In genomic region chr8:117959501-117959900, GRCm38 (mm10) we compare ENCODE assay signal across 16 mouse cellular contexts.
"Had no signal": no experiment of that assay in that cellular context is flagged by ENCODE, and none has a peak within 500 bp of the region (broad histone marks: within the 10 kb centered on the region; RNA-seq: fewer than 3 reads in every experiment).

No protein-coding gene starts in this region.

- H3K27ac ChIP-seq: kidney, postnatal 0 days; layer of hippocampus, adult 2 months; limb, embryonic 10.5 days; limb, embryonic 13.5 days; liver, embryonic 12.5 days; liver, embryonic 15.5 days; lung, embryonic 15.5 days; midbrain, embryonic 12.5 days had no signal

- H3K9ac ChIP-seq: limb, embryonic 13.5 days; liver, embryonic 12.5 days; liver, embryonic 15.5 days; lung, embryonic 15.5 days; midbrain, embryonic 12.5 days had no signal

- H3K36me3 ChIP-seq: limb, embryonic 10.5 days; limb, embryonic 13.5 days; liver, embryonic 12.5 days; liver, embryonic 15.5 days; lung, embryonic 15.5 days; midbrain, embryonic 12.5 days had no signal

- H3K4me1 ChIP-seq: limb, embryonic 10.5 days; limb, embryonic 13.5 days; liver, embryonic 12.5 days; liver, embryonic 15.5 days; lung, embryonic 15.5 days; midbrain, embryonic 12.5 days had no signal

- DNase-seq: kidney, postnatal 25 days; layer of hippocampus, adult 9-11 months; liver; lung, adult 18-20 months; lung, postnatal 10 days; lung, postnatal 36 days; thymus, adult 18-20 months; thymus, postnatal 36 days had no signal

- H3K9me3 ChIP-seq: limb, embryonic 10.5 days; liver, embryonic 15.5 days; lung, embryonic 15.5 days; midbrain, embryonic 12.5 days had no signal

- ATAC-seq: liver, embryonic 12.5 days had no signal

- H3K4me3 ChIP-seq: layer of hippocampus, adult 2 months; limb, embryonic 10.5 days; limb, embryonic 13.5 days; liver, embryonic 12.5 days; liver, embryonic 15.5 days; lung, embryonic 15.5 days; midbrain, embryonic 12.5 days had no signal

- H3K27me3 ChIP-seq: limb, embryonic 13.5 days; liver, embryonic 12.5 days; liver, embryonic 15.5 days; lung, embryonic 15.5 days; midbrain, embryonic 12.5 days had no signal

- H3K4me2 ChIP-seq: limb, embryonic 13.5 days; liver, embryonic 12.5 days; liver, embryonic 15.5 days; lung, embryonic 15.5 days; midbrain, embryonic 12.5 days had no signal
